Mouse (Mus musculus) embryonic facial prominence, embryonic 14.5 days (tissue): ENCODE data around the gene Ifrd1. TPM values are rescaled to one million over a fixed set of nuclear protein-coding genes. Genes with fewer than 3 reads are reported as not detected.
"Not testable (repeated sequence)": the region's sequence is repeated elsewhere in the genome, so short reads cannot be mapped to it uniquely, and the experiment has no call there.

ENCODE experiments used
- ATAC-seq: fragments of 200-750 bp; cut with Nextera tagmentation; 2 replicates; pipeline ENCODE4 v1.8.0; 2017; ENCODE audit warnings: low read depth, moderate number of reproducible peaks, moderate TSS enrichment
- DNase-seq: peaks from one replicate; pipeline ENCODE4 v3.0.0-alpha.2; 2015; ENCODE audit warnings: low spot score
- H3K27ac ChIP-seq: fragments of 300-500 bp; sonication (generic); replicated peaks from 2 replicates; pipeline ENCODE4 v1.5.1; 2014; ENCODE audit warnings: low read depth, mild to moderate bottlenecking, low read length, moderate library complexity
- H3K27me3 ChIP-seq: fragments of 300-500 bp; sonication (generic); replicated peaks from 2 replicates; pipeline ENCODE4 v1.6.1; 2014; ENCODE audit warnings: low read length; ENCODE audit not compliant: control insufficient read depth, insufficient read depth
- H3K36me3 ChIP-seq: fragments of 300-500 bp; sonication (generic); 2 replicates; pipeline ENCODE4 v1.6.1; 2014; ENCODE audit warnings: low read length, mixed read lengths; ENCODE audit not compliant: control insufficient read depth, insufficient read depth
- H3K4me1 ChIP-seq: fragments of 300-500 bp; sonication (generic); 2 replicates; pipeline ENCODE4 v1.6.1; 2014; ENCODE audit warnings: antibody characterized with exemption, low read length; ENCODE audit not compliant: control insufficient read depth, insufficient read depth
- H3K4me2 ChIP-seq: fragments of 300-500 bp; sonication (generic); 2 replicates; pipeline ENCODE4 v1.6.1; 2014; ENCODE audit warnings: low read depth, mild to moderate bottlenecking, low read length, moderate library complexity, mixed read lengths
- H3K4me3 ChIP-seq: fragments of 300-500 bp; sonication (generic); 2 replicates; pipeline ENCODE4 v1.5.1; 2014; ENCODE audit warnings: low read depth, mild to moderate bottlenecking, low read length
- H3K9ac ChIP-seq: fragments of 300-500 bp; sonication (generic); 2 replicates; pipeline ENCODE4 v1.6.1; 2014; ENCODE audit warnings: low read depth, mild to moderate bottlenecking, low read length, moderate library complexity, mixed read lengths
- H3K9me3 ChIP-seq: fragments of 300-500 bp; sonication (generic); 2 replicates; pipeline ENCODE4 v1.6.1; 2016; ENCODE audit warnings: low read length; ENCODE audit not compliant: control insufficient read depth
- WGBS: fragments of 180-500 bp; shearing (Covaris S2); extraction: QIAGEN DNeasy Blood & Tissue Kit; methylation state at CpG from one replicate; pipeline ENCODE4 v1.1.7; 2014; 5-methylcytosine and 5-hydroxymethylcytosine counted together
- polyA plus RNA-seq: library from polyadenylated mRNA; unstranded; fragments of >200 nt; fragmentation: Nextera tagmentation; extraction: Ambion mirVana; gene quantifications from 2 replicates; pipeline ENCODE4 v1.2.1, GENCODE M21; 2014

Ifrd1 gene
- polyA plus RNA-seq, 1 experiment from 2014 or later: 127 TPM

DNA sequence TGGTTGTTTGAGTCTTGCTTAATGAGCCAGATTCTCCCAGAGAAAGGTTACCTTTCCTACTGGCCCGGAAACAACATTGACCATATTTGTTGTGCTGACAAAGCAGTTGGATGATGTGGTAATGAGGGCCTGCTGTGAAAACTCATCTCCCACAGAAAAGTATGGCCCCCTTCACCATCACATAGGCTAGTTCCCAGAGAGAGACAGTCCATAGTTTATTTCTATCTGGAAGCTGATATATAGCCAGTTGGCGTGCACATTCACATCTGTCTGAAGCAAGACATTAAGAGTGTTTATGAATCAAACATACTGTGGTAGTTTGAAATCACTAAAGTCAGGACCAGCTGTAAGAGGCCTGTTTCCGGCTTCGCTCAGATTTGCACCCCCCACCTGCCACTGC lies 15.4 kb upstream of the Ifrd1 start:
- Histone ChIP-seq H3K36me3 (no peaks in the 10 kb centered on the region), H3K27me3 (no peaks in the 10 kb centered on the region), H3K4me1 (peaks cover 9% of the 10 kb centered on the region; the same call in 1 of the 2 replicates), H3K4me2 (no peak overlapping the region), H3K4me3 (no peak overlapping the region), H3K9ac (no peak overlapping the region), H3K27ac (no peak overlapping the region), H3K9me3 (no peaks in the 10 kb centered on the region)
- ATAC-seq (no peak), DNase-seq (no peak)
- WGBS: 77% methylated on average over 4 of the region's 4 CpGs

GRCm38 (mm10) chr12:40263006-40263405 lies 14.7 kb upstream of the Ifrd1 start:
- WGBS: 90% methylated on average over 6 of the region's 6 CpGs
- Histone ChIP-seq H3K9ac (no peak overlapping the region), H3K27ac (no peak overlapping the region), H3K4me3 (no peak overlapping the region), H3K27me3 (no peaks in the 10 kb centered on the region), H3K36me3 (no peaks in the 10 kb centered on the region), H3K4me2 (no peak overlapping the region), H3K4me1 (peaks cover 9% of the 10 kb centered on the region; the same call in 1 of the 2 replicates), H3K9me3 (no peaks in the 10 kb centered on the region)
- DNase-seq (no peak), ATAC-seq (no peak)

- no peak overlapping the region for H3K9ac ChIP-seq
- ATAC-seq (no peak), DNase-seq (no peak)
- H3K27me3 ChIP-seq: no peaks in the 10 kb centered on the region
- 88% methylated on average over 6 of the region's 6 CpGs for WGBS
- H3K4me1 ChIP-seq: peaks cover 9% of the 10 kb centered on the region; the same call in 1 of the 2 replicates
- H3K4me3 ChIP-seq: no peak overlapping the region
- H3K36me3 ChIP-seq: no peaks in the 10 kb centered on the region
- H3K27ac ChIP-seq: no peak overlapping the region
- H3K9me3 ChIP-seq: no peaks in the 10 kb centered on the region
- H3K4me2 ChIP-seq: no peak overlapping the region
These were observed 10.2 kb upstream of the Ifrd1 start for GRCm38 (mm10) chr12:40258462-40259000.

- Histone ChIP-seq H3K4me2 (peak overlapping the region; percentile 19; the same call in 1 of the 2 replicates), H3K27ac (no peak overlapping the region), H3K4me3 (no peak overlapping the region), H3K27me3 (no peaks in the 10 kb centered on the region), H3K9ac (no peak overlapping the region), H3K36me3 (no peaks in the 10 kb centered on the region), H3K4me1 (peaks cover 9% of the 10 kb centered on the region; the same call in 1 of the 2 replicates), H3K9me3 (no peaks in the 10 kb centered on the region)
- peak; percentile 78 for DNase-seq
- ATAC-seq: peak; percentile 77; the same call in 1 of the 2 replicates
- WGBS: 3% methylated on average over 8 of the region's 8 CpGs
These were observed 8.9 kb upstream of the Ifrd1 start for GRCm38 (mm10) chr12:40257226-40257625.

- no peak overlapping the region for H3K4me2 ChIP-seq
- WGBS: 90% methylated on average over 2 of the region's 2 CpGs
These were observed 8.2 kb upstream of the Ifrd1 start for GRCm38 (mm10) chr12:40256543-40256942.

GRCm38 (mm10) chr12:40256033-40256432 lies 7.7 kb upstream of the Ifrd1 start:
- H3K9ac ChIP-seq: no peak overlapping the region

More at GRCm38 (mm10) chr12:40256543-40256942, 8.2 kb upstream of the Ifrd1 start:
- no peaks in the 10 kb centered on the region for H3K36me3 ChIP-seq
- ATAC-seq: no peak
- DNase-seq: no peak
- H3K4me1 ChIP-seq: peaks cover 9% of the 10 kb centered on the region; the same call in 1 of the 2 replicates
- H3K27ac ChIP-seq: no peak overlapping the region
- no peaks in the 10 kb centered on the region for H3K9me3 ChIP-seq
- no peak overlapping the region for H3K9ac ChIP-seq
- no peak overlapping the region for H3K4me3 ChIP-seq
- H3K27me3 ChIP-seq: no peaks in the 10 kb centered on the region

GRCm38 (mm10) chr12:40255310-40255709 lies 7.0 kb upstream of the Ifrd1 start:
- not testable (repeated sequence) for H3K27me3 ChIP-seq, ATAC-seq, H3K27ac ChIP-seq, H3K4me2 ChIP-seq, H3K4me3 ChIP-seq, H3K36me3 ChIP-seq, DNase-seq, H3K4me1 ChIP-seq, H3K9me3 ChIP-seq, H3K9ac ChIP-seq
- WGBS: 84% methylated on average over 4 of the region's 4 CpGs

More at GRCm38 (mm10) chr12:40256033-40256432, 7.7 kb upstream of the Ifrd1 start:
- ATAC-seq (no peak), DNase-seq (no peak)
- Histone ChIP-seq H3K4me3 (no peak overlapping the region), H3K4me1 (peaks cover 9% of the 10 kb centered on the region; the same call in 1 of the 2 replicates), H3K36me3 (no peaks in the 10 kb centered on the region), H3K27me3 (no peaks in the 10 kb centered on the region), H3K9me3 (no peaks in the 10 kb centered on the region), H3K27ac (no peak overlapping the region), H3K4me2 (no peak overlapping the region)

GRCm38 (mm10) chr12:40254729-40255128 lies 6.4 kb upstream of the Ifrd1 start:
- H3K4me2 ChIP-seq: no peak overlapping the region
- no peak for DNase-seq
- 89% methylated on average over 11 of the region's 11 CpGs for WGBS
- no peak overlapping the region for H3K4me3 ChIP-seq
- H3K27ac ChIP-seq: no peak overlapping the region
- no peaks in the 10 kb centered on the region for H3K9me3 ChIP-seq
- no peaks in the 10 kb centered on the region for H3K36me3 ChIP-seq
- H3K9ac ChIP-seq: no peak overlapping the region
- H3K27me3 ChIP-seq: no peaks in the 10 kb centered on the region
- H3K4me1 ChIP-seq: peaks cover under 1% of the 10 kb centered on the region; the same call in 1 of the 2 replicates
- no peak for ATAC-seq

DNA sequence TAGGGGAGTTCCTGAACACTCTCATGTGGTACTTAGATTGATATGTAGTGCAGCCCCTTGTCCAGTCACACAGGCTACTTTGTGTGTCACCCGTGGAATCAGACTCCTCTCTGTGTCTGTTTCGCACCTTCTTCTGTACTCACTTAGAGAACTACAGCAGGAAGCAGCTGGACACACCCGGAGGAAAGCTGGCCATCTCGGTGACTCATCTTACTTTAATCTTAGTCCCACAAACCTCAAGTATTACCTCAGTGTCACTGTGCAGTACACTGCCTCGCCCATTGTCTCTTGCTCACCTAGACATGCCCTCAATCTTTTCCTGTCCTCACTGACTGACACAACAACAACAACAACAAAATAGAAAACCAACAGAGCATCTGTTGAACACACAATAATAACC lies 4.9 kb upstream of the Ifrd1 start:
- Histone ChIP-seq H3K4me2 (no peak overlapping the region), H3K9me3 (no peaks in the 10 kb centered on the region), H3K36me3 (no peaks in the 10 kb centered on the region), H3K27ac (no peak overlapping the region), H3K4me1 (no peaks in the 10 kb centered on the region), H3K9ac (no peak overlapping the region), H3K27me3 (no peaks in the 10 kb centered on the region), H3K4me3 (no peak overlapping the region)
- WGBS: 79% methylated on average over 5 of the region's 5 CpGs
- no peak for DNase-seq
- no peak for ATAC-seq
